Mouse (Mus musculus) left cerebral cortex, adult 11 months (tissue): ENCODE results near the gene Tomm40l.
A peak's percentile ranks its signal among the peaks of the same experiment; 100 is the strongest.

ENCODE experiments used
- DNase-seq: peaks from one replicate; pipeline ENCODE4 v3.0.0; 2022; ENCODE audit warnings: low spot score

The Tomm40l gene

DNA sequence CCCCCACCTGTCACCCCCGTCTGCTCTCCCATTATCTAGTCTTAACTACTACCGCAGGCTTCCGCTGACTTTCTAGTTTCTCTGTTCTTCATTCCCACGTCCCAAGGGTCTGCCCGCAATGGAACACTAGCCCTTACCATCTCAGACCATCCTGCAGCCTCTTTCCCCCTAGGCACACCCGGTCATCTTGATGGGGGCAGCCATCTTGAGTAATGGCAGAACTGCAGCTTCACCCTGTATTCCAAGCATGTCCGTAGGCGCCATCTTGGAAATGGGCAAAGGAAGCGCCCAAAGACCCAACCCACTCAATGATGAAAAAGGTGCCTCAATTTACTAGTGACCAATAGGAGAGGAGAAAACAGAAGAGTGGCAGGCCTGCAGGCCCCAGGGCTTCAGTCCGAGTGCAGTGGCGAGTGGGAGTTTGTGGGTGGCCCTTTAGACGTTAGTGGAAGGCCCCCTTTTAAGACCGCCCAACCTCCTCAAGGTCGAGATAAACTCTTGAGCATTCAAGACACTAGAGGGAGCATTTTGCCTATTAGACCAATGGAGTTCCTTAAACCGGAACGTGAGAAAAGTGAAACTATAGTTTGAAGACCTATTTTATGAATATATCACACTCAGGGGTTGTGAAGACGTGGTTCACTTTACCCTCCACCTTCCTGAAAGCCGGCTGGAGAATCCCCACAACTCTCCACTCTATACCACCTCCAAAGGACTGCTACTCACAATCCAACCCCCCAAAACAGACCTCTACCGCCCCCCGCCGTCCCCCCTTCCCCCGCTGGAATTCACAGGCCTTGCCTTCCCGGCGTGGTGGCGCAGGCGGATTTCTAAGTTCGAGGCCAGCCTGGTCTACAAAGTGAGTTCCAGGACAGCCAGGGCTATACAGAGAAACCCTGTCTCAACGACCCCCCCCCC, at the start of gene Tomm40l:
Gene Tomm40l, minus strand, starts transcription at position 277 of the 918 bp plus-strand sequence.
- peak; percentile 97 for DNase-seq

DNA sequence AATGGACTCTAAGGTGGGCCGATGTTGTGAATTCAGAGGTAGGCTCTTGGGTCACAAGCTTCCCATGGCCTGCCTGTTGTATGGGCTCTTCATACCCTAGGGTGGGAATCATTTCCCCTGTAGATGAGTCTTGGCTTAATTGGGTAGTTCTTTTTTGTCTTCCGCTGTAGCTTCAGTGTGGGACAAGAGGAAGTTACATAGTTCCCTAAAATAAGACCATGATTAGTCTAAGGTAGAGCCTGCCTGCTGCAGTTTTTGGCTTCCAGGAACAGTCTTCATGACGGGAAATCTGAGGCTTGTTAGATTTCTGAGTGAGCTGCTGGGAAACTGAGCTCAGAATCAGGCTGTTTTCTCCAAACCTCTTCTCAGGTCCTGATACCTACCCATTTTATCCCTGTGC, 49.8 kb upstream of the Tomm40l start:
- no peak for DNase-seq

DNA sequence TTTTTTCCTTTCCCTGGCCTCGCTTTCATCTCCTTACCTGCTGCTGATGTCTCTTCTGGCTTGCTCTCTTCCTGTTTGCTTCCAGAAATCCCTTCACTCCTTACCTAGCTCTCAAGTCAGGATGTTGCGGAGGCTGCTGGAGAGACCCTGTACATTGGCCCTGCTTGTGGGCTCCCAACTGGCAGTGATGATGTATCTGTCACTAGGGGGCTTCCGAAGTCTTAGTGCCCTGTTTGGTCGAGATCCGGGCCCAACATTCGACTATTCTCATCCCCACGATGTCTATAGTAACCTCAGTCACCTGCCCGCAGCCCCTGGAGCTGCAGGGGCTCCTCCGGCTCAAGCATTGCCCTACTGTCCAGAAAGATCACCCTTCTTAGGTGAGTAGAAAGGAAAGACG, 49.3 kb upstream of the Tomm40l start:
- DNase-seq = no peak

DNA sequence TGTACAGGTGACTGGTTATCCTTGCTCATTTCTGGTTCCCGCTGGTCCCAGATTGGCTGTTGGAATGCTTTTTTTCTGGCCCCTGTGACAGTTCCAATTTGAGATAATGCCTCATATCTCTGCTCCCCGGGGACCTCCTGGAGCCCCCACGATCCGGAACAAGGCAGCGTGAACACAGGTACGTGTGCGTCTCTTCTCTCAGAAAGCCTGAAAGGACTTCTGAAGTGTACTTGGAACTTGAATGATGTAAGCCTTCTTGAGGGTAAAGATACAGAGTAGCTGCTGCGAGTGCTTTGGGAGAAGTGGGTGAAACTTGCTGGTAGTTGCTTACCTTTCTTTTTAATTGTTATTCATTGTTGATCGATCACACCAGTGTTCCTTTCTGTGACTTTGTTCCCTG, 48.9 kb upstream of the Tomm40l start:
- DNase-seq = no peak

DNA sequence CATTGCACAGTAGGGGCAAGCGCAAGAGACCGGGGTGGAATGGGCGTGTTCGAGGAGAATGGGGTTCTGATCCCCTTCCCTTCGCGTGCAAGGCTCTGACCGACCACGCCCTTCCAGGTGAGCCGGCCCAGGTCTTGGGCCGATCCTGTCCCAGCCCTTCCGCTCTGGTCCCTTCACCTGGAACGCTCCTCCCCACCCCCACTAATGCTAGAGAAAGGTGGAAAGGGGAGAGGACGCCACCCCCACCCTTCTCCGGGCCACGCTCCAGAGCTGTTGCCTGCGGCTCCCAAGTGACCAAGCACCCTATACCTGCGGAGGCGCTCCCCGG, 48.2 kb upstream of the Tomm40l start:
- DNase-seq = no peak

DNA sequence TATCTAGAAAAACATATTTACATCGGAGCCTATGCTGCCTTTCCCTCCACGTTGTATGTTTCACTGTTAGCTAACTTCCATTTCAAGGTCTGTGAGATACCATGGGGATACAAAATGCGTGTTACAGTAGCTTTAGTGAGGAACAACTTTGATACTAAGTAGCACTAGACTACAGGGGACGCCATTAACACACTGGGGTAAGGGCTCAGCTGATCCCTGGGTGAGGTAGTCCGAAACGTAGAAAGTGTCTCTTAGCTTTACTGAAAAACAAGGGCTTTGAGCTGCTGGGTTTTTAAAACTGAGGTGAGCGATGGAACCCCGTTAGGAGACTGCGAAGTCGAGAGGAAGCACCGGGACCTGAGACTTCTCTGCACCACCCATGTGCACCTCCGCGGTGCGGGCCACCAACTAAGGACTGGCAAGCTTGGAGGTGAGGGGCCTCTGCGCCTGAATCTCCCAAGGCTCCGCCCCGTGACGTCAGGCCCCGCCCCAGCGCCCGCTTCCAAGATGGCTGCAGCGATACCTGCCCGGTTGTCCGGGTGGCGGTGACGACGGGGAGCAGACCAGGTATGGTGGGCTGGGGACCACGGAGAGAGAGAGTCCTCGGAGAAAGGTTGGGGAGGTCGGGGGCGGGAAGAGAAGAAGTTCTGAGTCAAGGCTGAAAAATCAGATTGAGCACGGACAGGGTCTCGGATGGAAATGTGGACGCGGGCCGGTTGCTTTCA, 47.7 kb upstream of the Tomm40l start, which contains the start of gene B4galt3:
Gene B4galt3, plus strand, starts transcription at position 481 of the 725 bp plus-strand sequence.
- DNase-seq = peak; percentile 89

DNA sequence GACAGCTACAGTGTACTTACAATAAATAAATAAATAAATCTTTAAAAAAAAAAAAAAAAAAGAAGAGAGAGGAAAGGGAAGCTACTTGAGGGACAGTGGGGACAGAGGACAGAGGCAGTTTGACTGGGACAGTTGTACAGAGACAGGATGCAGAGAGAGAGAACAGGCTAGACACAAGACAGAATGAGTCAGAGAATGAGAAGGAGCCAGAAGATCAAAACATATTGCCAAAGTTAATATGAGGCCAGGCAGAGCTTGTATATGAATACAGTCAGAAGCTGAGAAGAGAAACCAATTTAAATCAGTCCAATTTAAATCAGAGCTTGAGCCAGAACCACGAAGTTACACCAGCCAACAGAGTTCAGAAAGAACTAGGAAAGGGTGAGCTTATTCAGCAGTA, 46.0 kb upstream of the Tomm40l start:
- no peak for DNase-seq

DNA sequence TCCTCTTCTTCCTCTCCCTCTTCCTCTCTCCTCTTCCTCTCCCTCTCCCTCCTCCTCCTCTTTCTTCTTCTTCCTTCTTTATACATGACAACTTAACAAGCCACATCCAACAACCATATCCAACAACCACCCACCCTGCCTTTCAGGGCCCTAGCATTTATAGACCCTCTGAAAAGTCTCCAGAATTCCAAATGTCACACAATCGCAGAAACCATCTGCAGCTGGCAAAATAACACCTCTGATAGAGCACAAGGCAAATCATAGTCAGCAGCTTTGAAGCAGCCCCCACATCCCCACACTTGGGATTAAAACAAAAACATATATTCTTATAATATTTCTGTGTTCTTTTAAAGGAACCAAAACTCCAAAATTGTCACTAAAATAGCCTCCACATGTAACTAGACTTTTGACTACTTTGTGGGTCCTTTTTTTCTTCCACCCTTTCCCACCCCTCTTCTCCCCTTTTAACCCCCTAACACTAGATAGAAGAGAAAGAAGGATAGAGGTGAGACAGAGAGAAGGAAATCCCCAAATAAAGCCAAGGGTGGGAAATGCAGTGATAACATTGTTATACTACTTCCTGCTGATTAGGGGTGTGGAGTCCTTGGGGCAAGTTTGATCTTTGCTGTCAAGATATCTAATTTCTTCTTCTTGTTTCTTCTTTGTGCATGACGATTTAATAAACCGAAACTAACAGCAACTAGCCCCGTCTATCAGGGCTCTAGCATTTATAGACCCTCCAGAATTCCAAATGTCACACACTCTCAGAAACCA, 43.8 kb upstream of the Tomm40l start:
- DNase-seq = no peak

DNA sequence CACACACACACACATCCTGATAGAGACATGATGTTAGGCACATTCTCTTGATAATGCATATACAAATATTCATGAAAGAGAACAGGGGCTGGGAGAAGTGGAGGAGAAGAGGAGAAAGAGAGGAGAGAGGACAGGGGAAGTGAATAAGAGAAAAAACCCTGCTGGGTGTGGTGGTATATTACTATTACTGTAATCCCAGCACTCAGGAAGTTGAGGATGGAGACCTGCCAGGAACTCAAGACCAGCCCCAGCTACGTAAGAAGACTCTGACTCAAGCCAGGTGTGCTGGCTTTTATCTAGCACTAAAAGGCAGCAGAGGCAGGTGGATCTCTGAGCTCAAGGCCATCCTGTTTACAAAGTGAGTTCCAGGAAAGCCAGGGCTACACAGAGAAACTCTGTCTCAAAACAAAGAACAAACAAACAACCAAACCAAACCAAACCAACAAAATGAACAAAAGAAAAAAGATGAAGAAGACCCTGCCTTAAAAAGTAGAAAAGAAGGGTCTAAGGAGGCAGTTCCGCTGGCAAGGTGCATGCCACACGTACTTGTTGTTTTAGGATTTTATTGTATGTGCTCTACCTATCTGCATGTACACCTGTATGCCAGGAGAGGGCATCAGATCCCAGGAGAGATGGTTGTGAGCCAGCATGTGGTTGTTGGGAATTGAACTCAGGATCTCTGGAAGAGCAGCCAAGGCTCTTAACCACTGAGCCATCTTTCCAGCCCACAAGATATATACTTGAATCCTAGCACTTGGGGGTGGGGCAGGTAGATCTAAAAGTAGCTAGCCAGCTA, 41.5 kb upstream of the Tomm40l start:
- DNase-seq = no peak

DNA sequence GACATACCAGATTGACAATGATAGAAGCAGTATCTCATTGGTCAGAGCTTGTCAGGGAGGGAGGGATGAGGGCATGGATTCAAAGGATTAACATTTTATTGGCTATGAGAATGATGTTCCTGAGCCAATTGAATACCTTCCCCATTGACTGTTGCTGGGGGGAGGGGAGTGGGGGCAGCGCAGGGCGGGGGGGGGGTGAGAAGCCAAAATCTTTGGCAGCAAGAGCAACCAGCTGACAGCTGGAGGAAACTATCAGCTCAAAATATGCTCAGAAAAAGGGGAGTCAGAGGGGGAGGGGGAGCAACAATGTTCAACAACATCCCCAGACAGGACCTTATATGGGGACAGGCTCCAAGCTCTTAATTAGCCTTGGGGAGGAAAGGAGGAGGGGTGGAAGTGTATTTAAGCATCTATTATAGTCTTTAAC, 40.9 kb upstream of the Tomm40l start:
- no peak for DNase-seq

DNA sequence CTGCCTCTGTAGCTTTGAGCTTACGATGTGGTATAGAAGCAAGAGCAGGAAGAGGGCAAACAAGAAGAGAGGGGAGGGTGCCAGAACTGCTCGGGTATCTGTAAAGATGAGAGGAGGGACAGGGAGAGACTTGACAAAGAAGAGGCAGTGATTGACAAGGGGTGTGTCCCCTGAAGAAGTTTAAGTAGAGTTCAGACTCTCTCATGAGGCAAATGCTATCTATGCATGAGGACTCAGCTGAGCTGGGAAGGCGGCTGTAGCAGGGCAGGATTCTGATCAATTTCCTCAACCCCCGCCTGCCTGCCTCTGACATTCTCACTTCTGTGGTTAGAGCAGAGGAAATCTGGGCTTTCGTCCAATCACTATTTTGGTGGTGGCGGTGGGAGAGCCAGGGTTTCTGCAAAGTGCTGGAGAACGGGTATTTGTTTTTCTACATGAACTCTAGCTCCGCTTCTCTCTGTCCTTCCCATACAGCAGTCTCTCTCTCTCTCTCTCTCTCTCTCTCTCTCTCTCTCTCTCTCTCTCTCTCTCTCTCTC, 40.3 kb upstream of the Tomm40l start:
- no peak for DNase-seq

DNA sequence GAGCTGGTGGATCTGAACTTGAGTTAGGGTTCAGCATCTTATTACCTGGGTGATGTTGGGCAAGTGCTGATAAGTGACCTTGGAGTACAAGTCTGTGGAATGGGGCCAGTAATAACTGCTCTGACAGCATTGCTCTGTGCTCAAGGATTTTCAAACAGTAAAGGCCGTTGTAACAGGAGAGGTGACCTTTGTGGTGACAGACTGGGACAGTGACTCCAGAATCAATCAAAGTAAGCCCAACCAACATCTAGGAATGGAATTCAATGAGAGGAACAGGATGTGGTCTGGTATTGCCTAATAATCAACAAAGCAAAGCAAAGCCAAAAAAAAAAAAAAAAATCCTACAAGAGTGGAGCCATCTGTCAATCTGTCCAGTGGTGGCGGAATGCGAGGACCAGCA, 38.0 kb upstream of the Tomm40l start:
- no peak for DNase-seq

DNA sequence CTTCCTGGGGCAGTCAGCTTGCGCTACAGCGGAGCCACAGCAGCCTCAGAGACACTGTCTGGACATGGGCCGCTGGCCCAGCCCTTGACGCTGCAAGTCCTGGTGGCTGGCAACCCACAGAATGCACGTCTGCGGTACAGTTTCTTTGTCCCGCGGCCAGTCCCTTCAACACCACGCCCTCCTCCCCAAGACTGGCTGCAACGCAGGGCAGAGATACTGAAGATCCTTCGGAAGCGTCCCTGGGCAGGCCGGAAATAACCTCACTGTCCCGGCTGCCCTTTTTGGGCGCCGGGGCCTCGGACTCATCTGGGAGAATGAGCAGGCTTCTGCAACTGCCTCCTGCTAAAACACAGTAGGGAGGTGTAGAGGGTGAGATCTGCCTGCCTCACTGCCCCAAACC, 36.6 kb upstream of the Tomm40l start:
- no peak for DNase-seq

DNA sequence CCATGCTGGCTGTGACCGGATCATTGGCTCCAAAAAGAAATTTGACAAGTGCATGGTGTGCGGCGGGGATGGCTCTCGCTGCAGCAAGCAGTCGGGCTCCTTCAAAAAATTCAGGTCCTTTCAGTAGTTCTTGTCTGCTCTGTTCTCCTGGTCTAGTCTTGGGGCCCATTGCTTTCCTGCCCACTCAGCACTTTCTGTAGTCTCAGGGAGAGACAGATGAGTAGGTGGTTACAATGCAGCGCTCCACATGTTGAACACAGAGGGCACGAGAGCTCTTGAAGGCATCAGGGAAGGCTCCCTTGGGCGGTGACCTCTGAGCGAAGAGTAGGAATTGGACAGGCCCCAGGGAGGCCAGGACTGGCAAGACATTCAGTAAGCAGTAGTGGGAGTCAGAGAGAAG, 35.5 kb upstream of the Tomm40l start:
- DNase-seq = no peak

DNA sequence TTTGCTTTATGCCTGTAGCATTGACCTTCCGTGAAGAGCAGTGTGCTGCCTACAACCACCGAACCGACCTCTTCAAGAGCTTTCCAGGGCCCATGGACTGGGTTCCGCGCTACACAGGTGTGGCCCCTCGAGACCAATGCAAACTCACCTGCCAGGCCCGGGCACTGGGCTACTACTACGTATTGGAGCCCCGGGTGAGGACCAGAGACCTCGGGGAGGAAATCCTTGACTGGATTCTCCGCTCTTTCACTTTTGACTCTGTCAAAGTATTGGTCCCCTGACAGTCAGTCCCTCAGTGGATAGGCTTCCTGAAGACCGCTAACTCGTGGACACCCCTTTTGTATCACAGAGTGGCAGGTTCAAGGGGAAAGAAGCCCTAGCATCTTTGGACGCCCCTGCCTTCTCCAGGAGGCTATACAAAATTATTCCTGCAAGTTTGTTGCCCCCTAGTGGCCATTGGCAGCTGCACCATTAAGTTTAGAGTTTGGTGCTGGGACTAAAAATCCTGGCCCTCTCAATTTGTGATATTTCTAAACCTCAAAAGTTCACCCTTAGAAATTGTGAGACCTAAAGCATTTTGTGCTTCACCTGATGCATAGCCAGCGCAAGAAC, 34.7 kb upstream of the Tomm40l start:
- no peak for DNase-seq

DNA sequence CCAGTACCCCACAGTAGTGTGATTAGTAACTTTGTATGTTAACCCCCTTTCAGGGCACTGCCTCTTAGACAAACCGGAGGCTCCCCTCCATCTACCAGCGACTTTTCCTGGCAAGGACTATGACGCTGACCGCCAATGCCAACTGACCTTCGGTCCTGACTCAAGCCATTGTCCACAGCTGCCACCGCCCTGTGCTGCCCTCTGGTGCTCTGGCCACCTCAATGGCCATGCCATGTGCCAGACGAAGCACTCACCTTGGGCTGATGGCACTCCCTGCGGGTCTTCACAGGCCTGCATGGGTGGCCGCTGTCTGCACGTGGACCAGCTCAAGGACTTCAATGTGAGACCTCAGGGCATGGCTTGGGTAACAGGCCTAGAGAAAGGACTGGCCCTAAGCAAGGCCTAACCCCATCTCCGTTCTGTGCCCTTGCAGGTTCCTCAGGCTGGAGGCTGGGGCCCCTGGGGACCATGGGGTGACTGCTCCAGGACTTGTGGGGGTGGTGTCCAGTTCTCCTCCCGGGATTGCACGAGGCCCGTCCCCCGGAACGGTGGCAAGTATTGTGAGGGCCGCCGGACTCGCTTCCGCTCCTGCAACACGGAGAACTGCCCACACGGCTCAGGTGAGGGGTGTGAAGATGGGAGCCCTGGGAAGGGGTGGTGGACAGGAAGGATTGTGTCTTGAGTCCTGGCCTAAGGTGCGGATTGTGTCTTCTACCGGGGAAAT, 33.9 kb upstream of the Tomm40l start:
- no peak for DNase-seq

DNA sequence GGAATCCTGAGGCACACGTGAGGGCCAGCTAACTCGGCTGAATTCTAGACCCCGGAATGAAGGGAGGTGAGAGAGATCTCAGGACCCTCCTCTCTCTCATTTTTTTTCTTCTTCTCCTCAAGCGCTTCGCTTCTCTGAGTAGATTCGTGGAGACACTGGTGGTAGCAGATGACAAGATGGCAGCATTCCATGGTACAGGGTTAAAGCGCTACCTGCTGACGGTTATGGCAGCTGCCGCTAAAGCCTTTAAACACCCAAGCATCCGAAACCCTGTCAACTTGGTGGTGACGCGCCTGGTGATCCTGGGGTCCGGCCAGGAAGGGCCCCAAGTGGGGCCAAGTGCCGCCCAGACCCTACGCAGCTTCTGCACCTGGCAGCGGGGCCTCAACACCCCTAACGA, 30.1 kb upstream of the Tomm40l start:
- DNase-seq = no peak

DNA sequence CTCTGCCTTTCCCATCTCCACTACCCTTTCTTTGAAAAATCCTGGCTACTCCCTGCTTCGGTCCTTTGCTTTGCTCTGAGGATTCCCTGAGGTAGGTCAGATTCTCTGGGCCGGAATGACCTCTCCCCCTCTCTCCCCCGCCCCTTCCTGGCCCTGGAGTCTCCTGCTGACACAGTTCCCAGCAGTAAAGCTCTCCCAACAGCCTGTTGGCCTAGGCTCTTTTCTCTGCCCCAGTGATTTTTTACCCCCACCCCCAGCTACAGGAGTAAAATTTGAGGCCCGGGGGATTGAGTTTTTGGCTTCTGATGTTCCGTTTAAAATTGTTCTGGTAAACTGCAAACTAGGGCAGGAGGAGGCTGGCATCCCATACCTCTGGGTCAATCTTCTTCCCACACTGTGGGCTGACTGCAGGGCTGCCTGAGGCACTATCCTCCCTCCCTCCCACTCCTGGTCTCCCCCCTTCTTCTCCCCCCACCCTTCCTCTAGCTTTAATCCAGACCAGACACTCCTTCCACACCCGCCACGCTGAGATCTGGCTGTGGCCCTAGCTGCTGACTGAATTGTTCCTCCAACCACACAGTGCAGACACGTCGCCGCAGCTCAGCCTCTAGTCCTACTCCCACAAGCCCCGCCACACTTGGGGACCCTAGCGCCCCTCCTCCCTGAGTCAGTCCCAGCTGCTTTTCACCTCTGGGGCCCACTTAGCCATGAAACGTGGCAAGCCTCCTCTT, 29.4 kb upstream of the Tomm40l start:
- DNase-seq = no peak

DNA sequence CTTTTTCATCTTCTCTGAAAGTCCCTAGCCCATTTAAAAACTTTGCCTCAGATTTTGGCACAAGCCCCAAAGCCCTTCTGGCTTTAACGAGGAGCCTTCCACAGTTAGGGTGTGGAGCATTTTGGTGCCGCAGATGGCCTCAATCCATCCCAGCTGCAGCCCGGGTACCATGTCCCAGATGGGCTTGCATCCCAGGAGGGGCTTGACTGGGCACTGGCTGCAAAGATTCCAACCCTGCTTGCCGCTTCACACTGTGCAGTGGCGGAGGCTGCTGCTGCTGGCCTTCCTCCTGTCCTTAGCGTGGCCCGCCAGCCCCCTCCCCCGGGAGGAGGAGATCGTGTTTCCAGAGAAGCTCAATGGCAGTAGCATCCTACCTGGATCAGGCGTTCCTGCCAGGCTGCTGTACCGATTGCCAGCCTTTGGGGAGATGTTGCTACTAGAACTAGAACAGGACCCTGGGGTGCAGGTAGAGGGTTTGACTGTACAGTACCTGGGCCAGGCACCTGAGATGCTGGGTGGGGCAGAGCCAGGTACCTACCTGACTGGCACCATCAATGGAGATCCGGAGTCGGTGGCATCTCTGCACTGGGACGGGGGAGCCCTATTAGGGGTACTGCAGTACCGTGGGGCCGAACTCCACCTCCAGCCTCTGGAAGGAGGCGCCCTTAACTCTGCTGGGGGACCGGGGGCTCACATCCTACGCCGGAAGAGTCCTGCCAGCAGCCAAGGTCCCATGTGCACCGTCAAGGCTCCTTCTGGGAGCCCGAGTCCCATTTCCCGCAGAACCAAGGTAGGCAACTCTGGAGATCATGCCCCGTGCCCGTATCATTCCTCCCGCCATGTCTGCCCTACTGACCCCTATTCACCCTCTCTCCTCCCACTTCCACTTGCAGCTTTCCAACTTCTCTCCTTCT, 28.6 kb upstream of the Tomm40l start, which contains the start of gene Ndufs2:
Gene Ndufs2, minus strand, starts transcription at position 709 of the 914 bp plus-strand sequence.
- no peak for DNase-seq
